Mouse (Mus musculus) left cerebral cortex, adult 2 months (tissue): ENCODE measurements around the gene Mier2. TPM values are rescaled to one million over a fixed set of nuclear protein-coding genes. Genes with fewer than 3 reads are reported as not detected.

ENCODE experiments used
- DNase-seq, 2 experiments: peaks; one replicate each; pipeline ENCODE4 v3.0.0; 2021 to 2022; ENCODE audit warnings: low spot score in 2 of 2, mixed read lengths in 1 of 2; ENCODE audit errors: extremely low spot score in 1 of 2
- H3K27ac ChIP-seq: fragments of 200-600 bp; 2 replicates; pipeline ENCODE4 v1.8.1; 2022
- H3K4me3 ChIP-seq: fragments of 200-600 bp; 2 replicates; pipeline ENCODE4 v1.8.1; 2022
- CTCF ChIP-seq: fragments of 200-600 bp; IDR thresholded peaks from 2 replicates; pipeline ENCODE4 v1.8.1; 2022; ENCODE audit warnings: antibody characterized with exemption, mild to moderate bottlenecking, moderate library complexity
- intact Hi-C: fragments of 180-260 bp; cut with DNase I; formaldehyde crosslinking; loops from one replicate; pipeline ENCODE4 v1.15.1; 2025
- total RNA-seq, 2 experiments: library from RNA; stranded (reverse); gene quantifications; 2 replicates each; pipeline ENCODE4 v1.2.3; 2021

Mier2 gene
- total RNA-seq, 2 experiments from 2014 or later = 51.2 to 54.9 TPM

DNA sequence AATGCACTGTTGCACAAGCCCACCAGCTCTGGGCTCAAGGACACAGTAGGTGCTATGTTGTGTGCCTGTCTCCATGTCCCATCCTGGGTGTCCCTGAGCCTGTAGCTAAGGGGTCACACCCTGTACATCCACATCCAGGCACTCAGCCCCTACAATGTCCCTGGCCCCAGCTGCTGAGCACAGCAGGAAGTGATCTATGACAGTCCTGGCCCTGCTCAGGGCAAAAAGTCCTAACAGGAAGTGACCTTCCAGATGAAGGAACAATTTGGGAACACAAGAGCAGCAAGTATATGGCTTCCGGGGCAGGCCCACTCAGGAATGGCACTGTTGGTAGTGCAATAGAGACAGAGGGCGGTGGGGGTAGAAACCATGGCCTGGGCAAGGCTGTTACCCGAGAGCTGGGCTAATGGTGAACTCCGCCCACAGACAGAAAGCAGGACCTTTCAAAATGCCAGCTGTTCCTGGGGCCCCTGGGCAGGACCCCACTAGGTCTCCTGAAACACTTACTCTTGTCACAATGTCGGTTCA, 7.8 kb downstream of the Mier2 start:
- Histone ChIP-seq H3K27ac (no peak overlapping the region), H3K4me3 (no peak overlapping the region)
- TF ChIP-seq CTCF = no peak
- DNase-seq = no peak
- intact Hi-C loops = no loop called here

DNA sequence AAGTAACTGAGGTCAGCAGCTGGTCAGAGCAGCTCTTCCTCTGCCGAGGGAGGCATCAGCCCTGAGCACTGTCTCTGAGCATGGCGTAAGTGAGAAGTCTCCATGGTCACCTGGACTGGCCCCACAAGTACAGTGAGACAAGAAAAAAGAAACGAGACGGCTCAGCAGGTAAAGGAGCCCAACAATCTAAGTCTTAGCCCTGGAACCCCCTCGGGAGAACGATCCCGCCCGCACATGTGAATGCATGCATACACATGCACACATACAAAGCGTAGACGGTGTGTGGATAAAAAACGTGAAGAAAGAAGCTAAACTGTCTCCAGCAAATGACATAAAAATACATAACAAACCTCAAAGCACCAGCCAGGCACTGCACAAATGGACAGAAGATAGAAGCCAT, 8.5 kb downstream of the Mier2 start:
- intact Hi-C loops = no loop called here
- DNase-seq = no peak
- no peak for TF ChIP-seq CTCF
- Histone ChIP-seq H3K27ac (no peak overlapping the region), H3K4me3 (no peak overlapping the region)

DNA sequence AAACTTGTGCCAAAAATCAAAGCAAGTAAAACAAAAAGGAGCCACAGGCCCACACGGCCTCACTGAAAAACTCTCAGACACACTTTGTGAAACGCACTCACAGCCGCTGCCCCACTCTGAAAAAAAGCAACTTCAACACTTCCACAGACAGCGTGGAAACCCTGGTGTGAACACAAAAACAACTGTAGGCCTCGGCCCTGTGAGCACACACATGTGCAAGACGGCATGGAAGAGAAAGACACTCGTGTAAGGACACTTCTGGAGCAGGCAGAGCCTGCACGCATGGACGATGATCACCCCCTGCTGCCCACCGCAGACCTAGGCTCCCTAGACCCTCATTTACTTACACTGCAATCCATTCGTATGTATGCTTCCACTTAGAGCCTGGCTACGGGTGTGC, 9.1 kb downstream of the Mier2 start:
- Histone ChIP-seq H3K27ac (no peak overlapping the region), H3K4me3 (no peak overlapping the region)
- no peak for TF ChIP-seq CTCF
- no peak for DNase-seq
- intact Hi-C loops = no loop called here

GRCm38 (mm10) chr10:79544631-79545030, 10.4 kb downstream of the Mier2 start:
- intact Hi-C loops = no loop called here
- DNase-seq = no peak
- TF ChIP-seq CTCF = no peak
- H3K27ac ChIP-seq = no peak overlapping the region
- no peak overlapping the region for H3K4me3 ChIP-seq

- no peak overlapping the region for H3K4me3 ChIP-seq
- TF ChIP-seq CTCF = no peak
- no peak overlapping the region for H3K27ac ChIP-seq
- intact Hi-C loops = no loop called here
- no peak for DNase-seq
Observed at GRCm38 (mm10) chr10:79543884-79544597, 11.0 kb downstream of the Mier2 start.

DNA sequence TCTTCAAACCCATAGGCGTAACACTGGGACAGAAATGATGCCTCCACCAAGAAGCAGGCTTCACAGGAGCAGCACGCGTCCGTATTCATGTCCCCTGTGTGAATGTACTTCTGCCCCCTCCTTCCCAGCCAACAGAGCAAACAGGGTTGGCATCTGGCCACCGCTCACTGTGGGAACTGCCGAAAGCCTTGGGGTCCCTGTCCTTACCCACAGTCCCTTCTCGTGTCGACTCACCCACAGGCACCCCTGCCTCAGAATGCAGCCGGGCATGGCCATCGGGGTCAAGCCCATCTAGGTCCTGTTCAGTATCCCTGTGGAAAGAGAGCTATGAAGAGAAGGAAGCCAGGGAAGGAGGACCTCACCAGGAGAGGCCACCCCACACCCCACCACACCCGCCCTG, 12.8 kb downstream of the Mier2 start:
- no peak for DNase-seq
- Histone ChIP-seq H3K4me3 (no peak overlapping the region), H3K27ac (no peak overlapping the region)
- no peak for TF ChIP-seq CTCF
- intact Hi-C loops = no loop called here

DNA sequence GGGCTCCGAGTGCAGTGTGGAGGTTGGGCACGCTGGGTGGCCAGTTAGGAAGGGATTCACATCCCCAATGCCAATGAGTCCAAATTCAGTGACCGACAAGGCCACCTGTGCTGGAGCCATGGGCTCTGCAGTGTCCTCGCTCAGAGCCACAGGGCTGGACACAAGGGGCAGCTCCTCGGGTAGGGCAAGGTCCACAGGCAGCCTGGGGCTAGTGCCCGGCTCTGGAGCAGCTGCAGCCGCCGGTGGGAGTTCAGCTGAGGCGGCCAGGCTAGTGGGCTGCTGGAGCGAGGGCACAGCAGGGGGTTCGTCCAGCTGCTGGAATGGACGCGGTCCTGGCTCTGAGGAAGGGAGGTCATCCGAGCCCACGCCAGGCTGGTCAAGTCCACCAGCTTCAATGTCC, 13.5 kb downstream of the Mier2 start:
- no peak for TF ChIP-seq CTCF
- Histone ChIP-seq H3K4me3 (no peak overlapping the region), H3K27ac (no peak overlapping the region)
- no peak for DNase-seq
- intact Hi-C loops = no loop called here

- TF ChIP-seq CTCF = no peak
- no peak overlapping the region for H3K4me3 ChIP-seq
- peak in 1 of 2 experiments; percentile 11 for DNase-seq
- no peak overlapping the region for H3K27ac ChIP-seq
- intact Hi-C loops = no loop called here
Observed at GRCm38 (mm10) chr10:79540746-79541145, 14.3 kb downstream of the Mier2 start.

- no peak for TF ChIP-seq CTCF
- no peak overlapping the region for H3K4me3 ChIP-seq
- peak in 1 of 2 experiments; percentile 9 for DNase-seq
- H3K27ac ChIP-seq = no peak overlapping the region
- intact Hi-C loops = no loop called here
Observed at GRCm38 (mm10) chr10:79539701-79540495, 15.1 kb downstream of the Mier2 start.

DNA sequence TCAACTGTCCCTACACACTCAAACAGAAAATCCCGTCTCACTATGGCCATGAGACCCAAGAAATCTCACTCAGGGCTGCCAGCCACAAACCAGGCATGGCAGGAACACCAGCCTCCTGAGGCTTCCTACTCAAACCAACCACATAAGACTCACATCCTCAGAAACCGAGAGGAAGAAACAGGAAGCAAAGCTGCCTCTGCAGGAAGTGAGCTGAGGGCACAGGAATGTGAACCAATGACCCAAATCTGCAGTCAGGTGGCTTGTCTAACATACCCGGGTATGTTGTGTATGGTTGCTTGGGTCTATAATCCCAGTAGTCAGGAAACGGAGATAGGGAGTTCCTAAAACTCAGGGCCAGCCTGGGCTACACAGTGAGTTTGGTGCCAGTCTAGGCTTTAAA, 16.1 kb downstream of the Mier2 start:
- H3K27ac ChIP-seq = no peak overlapping the region
- peak in 1 of 2 experiments; percentile 7 for DNase-seq
- no peak overlapping the region for H3K4me3 ChIP-seq
- no peak for TF ChIP-seq CTCF
- intact Hi-C loops = no loop called here

DNA sequence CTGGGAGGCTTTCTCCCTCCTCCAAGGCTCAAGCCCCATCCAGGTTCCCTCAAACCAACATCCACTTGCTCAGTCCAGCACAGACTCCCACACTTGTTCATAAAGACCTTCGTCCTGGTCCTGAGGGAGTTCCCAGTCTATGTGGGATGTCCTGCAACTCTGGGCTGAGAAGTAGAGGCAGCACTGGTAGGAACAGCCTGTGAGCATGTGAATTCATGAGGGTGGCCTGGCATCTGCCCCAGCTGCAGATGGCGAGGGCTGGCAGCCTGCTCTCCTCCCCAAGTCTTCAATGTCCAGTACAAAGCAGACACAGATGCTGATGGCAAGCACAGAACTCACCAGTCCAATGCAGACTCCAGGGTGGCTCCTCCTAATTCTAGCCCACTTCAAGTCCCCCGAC, 16.7 kb downstream of the Mier2 start:
- intact Hi-C loops = no loop called here
- DNase-seq = no peak
- no peak for TF ChIP-seq CTCF
- no peak overlapping the region for H3K4me3 ChIP-seq
- H3K27ac ChIP-seq = no peak overlapping the region

- DNase-seq = no peak
- H3K4me3 ChIP-seq = no peak overlapping the region
- no peak for TF ChIP-seq CTCF
- intact Hi-C loops = no loop called here
- no peak overlapping the region for H3K27ac ChIP-seq
Observed at GRCm38 (mm10) chr10:79537781-79538180, 17.2 kb downstream of the Mier2 start.
